Mouse (Mus musculus) MEL (cell line): ENCODE measurements around the gene Klhl25. TPM values are rescaled to one million over a fixed set of nuclear protein-coding genes. Genes with fewer than 3 reads are reported as not detected.
A peak's percentile ranks its signal among the peaks of the same experiment; 100 is the strongest.

Experiments used
- DNase-seq: peaks from one replicate; pipeline ENCODE4 v3.0.0; 2011; ENCODE audit warnings: low read depth, low spot score
- H3K27ac ChIP-seq: 2 replicates; pipeline ENCODE4 v1.5.1; 2012; ENCODE audit warnings: low read depth, mild to moderate bottlenecking, control low read depth, low read length, moderate library complexity; ENCODE audit not compliant: control insufficient read depth
- H3K27me3 ChIP-seq, 2 experiments: fragments of 150-350 bp in 1 of 2; sonication (generic) in 1 of 2; 2 replicates each; pipeline ENCODE4 v1.6.1; 2012; ENCODE audit warnings: low read length in 2 of 2, mild to moderate bottlenecking in 2 of 2, improper control_type of control experiment in 1 of 2, moderate library complexity in 1 of 2; ENCODE audit not compliant: insufficient read depth in 2 of 2, control insufficient read depth in 1 of 2
- H3K36me3 ChIP-seq, 2 experiments: 2 replicates each; pipeline ENCODE4 v1.6.1; 2012 to 2014; ENCODE audit warnings: low read length in 2 of 2, improper control_type of control experiment in 1 of 2, inconsistent platforms in 1 of 2, mild to moderate bottlenecking in 1 of 2; ENCODE audit not compliant: insufficient read depth in 2 of 2, control insufficient read depth in 1 of 2
- H3K4me1 ChIP-seq, 2 experiments: fragments of 150-350 bp in 1 of 2; sonication (generic) in 1 of 2; 2 replicates each; pipeline ENCODE4 v1.6.1; 2012; ENCODE audit warnings: low read length in 2 of 2, improper control_type of control experiment in 1 of 2, mild to moderate bottlenecking in 1 of 2; ENCODE audit not compliant: insufficient read depth in 2 of 2, control insufficient read depth in 1 of 2
- H3K4me3 ChIP-seq, 2 experiments: fragments of 150-350 bp in 1 of 2; sonication (generic) in 1 of 2; 2 replicates each; pipeline ENCODE4 v1.5.1; 2012; ENCODE audit warnings: low read depth in 2 of 2, low read length in 2 of 2, mild to moderate bottlenecking in 2 of 2, moderate library complexity in 2 of 2, control low read depth in 1 of 2, improper control_type of control experiment in 1 of 2; ENCODE audit not compliant: control insufficient read depth in 1 of 2, insufficient read depth in 1 of 2
- H3K79me2 ChIP-seq: 2 replicates; pipeline ENCODE4 v1.6.1; 2012; ENCODE audit warnings: mild to moderate bottlenecking, low read length, moderate library complexity; ENCODE audit not compliant: control insufficient read depth, poor library complexity, insufficient read depth
- H3K9ac ChIP-seq: 2 replicates; pipeline ENCODE4 v1.6.1; 2012; ENCODE audit warnings: low read depth, mild to moderate bottlenecking, control low read depth, low read length, moderate library complexity; ENCODE audit not compliant: control insufficient read depth, poor library complexity, severe bottlenecking
- H3K9me3 ChIP-seq: fragments of 150-350 bp; sonication (generic); replicated peaks from 2 replicates; pipeline ENCODE4 v1.6.1; 2012; ENCODE audit warnings: mild to moderate bottlenecking, low read length, improper control_type of control experiment, moderate library complexity; ENCODE audit not compliant: insufficient read depth
- BHLHE40 ChIP-seq: IDR thresholded peaks from 2 replicates; pipeline ENCODE4 v1.6.1; 2012; ENCODE audit warnings: low read depth, mild to moderate bottlenecking, inconsistent platforms, low read length, improper control_type of control experiment, borderline replicate concordance
- CHD1 ChIP-seq: IDR thresholded peaks from 2 replicates; pipeline ENCODE4 v1.6.1; 2012; ENCODE audit warnings: low read depth, mild to moderate bottlenecking, inconsistent platforms, low read length, improper control_type of control experiment
- CTCF ChIP-seq, 3 experiments: IDR thresholded peaks in 2 of 3; conservative IDR thresholded peaks in 1 of 3; 2 replicates each; pipeline ENCODE4 v1.5.1; 2011 to 2012; ENCODE audit warnings: low read length in 3 of 3, low read depth in 2 of 3, mild to moderate bottlenecking in 2 of 3, improper control_type of control experiment in 1 of 3, inconsistent platforms in 1 of 3, mixed read lengths in 1 of 3, moderate library complexity in 1 of 3; ENCODE audit not compliant: control insufficient read depth in 1 of 3, insufficient read depth in 1 of 3, poor library complexity in 1 of 3, severe bottlenecking in 1 of 3
- ELF1 ChIP-seq: IDR thresholded peaks from 2 replicates; pipeline ENCODE4 v1.6.1; 2014; ENCODE audit warnings: low read depth, mild to moderate bottlenecking, inconsistent platforms, low read length, improper control_type of control experiment, moderate library complexity
- EP300 ChIP-seq, 2 experiments: IDR thresholded peaks; 2 replicates each; pipeline ENCODE4 v1.6.1; 2011; ENCODE audit warnings: improper control_type of control experiment in 2 of 2, low read length in 2 of 2, low read depth in 1 of 2, mild to moderate bottlenecking in 1 of 2
- ETS1 ChIP-seq: IDR thresholded peaks from 2 replicates; pipeline ENCODE4 v1.6.1; 2012; ENCODE audit warnings: low read depth, mild to moderate bottlenecking, inconsistent platforms, low read length, improper control_type of control experiment, moderate library complexity
- HCFC1 ChIP-seq: IDR thresholded peaks from 2 replicates; pipeline ENCODE4 v1.6.1; 2012; ENCODE audit warnings: low read depth, mild to moderate bottlenecking, inconsistent platforms, low read length, improper control_type of control experiment, moderate library complexity
- JUND ChIP-seq: IDR thresholded peaks from 2 replicates; pipeline ENCODE4 v1.6.1; 2011; ENCODE audit warnings: low read depth, mild to moderate bottlenecking, improper control_type of control experiment, low read length
- KAT2A ChIP-seq: conservative IDR thresholded peaks from 2 replicates; pipeline ENCODE4 v1.6.1; 2012; ENCODE audit warnings: low read depth, low read length, improper control_type of control experiment, inconsistent platforms
- MAFK ChIP-seq: IDR thresholded peaks from 2 replicates; pipeline ENCODE4 v1.6.1; 2011; ENCODE audit warnings: low read depth, mild to moderate bottlenecking, low read length, improper control_type of control experiment, borderline replicate concordance
- MAZ ChIP-seq: IDR thresholded peaks from 2 replicates; pipeline ENCODE4 v1.6.1; 2012; ENCODE audit warnings: low read depth, mild to moderate bottlenecking, inconsistent platforms, low read length, improper control_type of control experiment
- MXI1 ChIP-seq: IDR thresholded peaks from 2 replicates; pipeline ENCODE4 v1.6.1; 2011; ENCODE audit warnings: mild to moderate bottlenecking, low read depth, low read length, improper control_type of control experiment
- MYB ChIP-seq: IDR thresholded peaks from 2 replicates; pipeline ENCODE4 v1.6.1; 2011; ENCODE audit warnings: mild to moderate bottlenecking, low read depth, low read length, improper control_type of control experiment
- POLR2AphosphoS2 ChIP-seq: IDR thresholded peaks from 2 replicates; pipeline ENCODE4 v1.6.1; 2011; ENCODE audit warnings: low read length, improper control_type of control experiment
- POLR2AphosphoS5 ChIP-seq: IDR thresholded peaks from 2 replicates; pipeline ENCODE4 v1.6.1; 2012; ENCODE audit warnings: low read depth, borderline replicate concordance, mild to moderate bottlenecking, inconsistent platforms, low read length, moderate library complexity, mixed read lengths
- RAD21 ChIP-seq: IDR thresholded peaks from 2 replicates; pipeline ENCODE4 v1.6.1; 2011; ENCODE audit warnings: mild to moderate bottlenecking, low read depth, low read length, improper control_type of control experiment
- RCOR1 ChIP-seq: IDR thresholded peaks from 2 replicates; pipeline ENCODE4 v1.6.1; 2012; ENCODE audit warnings: low read depth, mild to moderate bottlenecking, inconsistent platforms, low read length, improper control_type of control experiment
- SMC3 ChIP-seq: IDR thresholded peaks from 2 replicates; pipeline ENCODE4 v1.6.1; 2011; ENCODE audit warnings: low read depth, low read length, improper control_type of control experiment
- TAL1 ChIP-seq: IDR thresholded peaks from 2 replicates; pipeline ENCODE4 v1.6.1; 2012; ENCODE audit warnings: mild to moderate bottlenecking, inconsistent platforms, low read length, moderate library complexity, mixed read lengths
- TBP ChIP-seq: IDR thresholded peaks from 2 replicates; pipeline ENCODE4 v1.8.0; 2011; ENCODE audit warnings: low read depth, low read length, improper control_type of control experiment
- TCF12 ChIP-seq: IDR thresholded peaks from 2 replicates; pipeline ENCODE4 v1.6.1; 2014; ENCODE audit warnings: low read depth, mild to moderate bottlenecking, inconsistent platforms, low read length, improper control_type of control experiment, moderate library complexity
- UBTF ChIP-seq: IDR thresholded peaks from 2 replicates; pipeline ENCODE4 v1.6.1; 2012; ENCODE audit warnings: low read depth, mild to moderate bottlenecking, inconsistent platforms, low read length, improper control_type of control experiment, moderate library complexity, borderline replicate concordance; ENCODE audit not compliant: insufficient read depth
- USF1 ChIP-seq: IDR thresholded peaks from 2 replicates; pipeline ENCODE4 v1.6.1; 2014; ENCODE audit warnings: low read depth, mild to moderate bottlenecking, inconsistent platforms, low read length, improper control_type of control experiment, moderate library complexity
- ZC3H11A ChIP-seq: IDR thresholded peaks from 2 replicates; pipeline ENCODE4 v1.6.1; 2012; ENCODE audit warnings: low read depth, mild to moderate bottlenecking, inconsistent platforms, low read length, improper control_type of control experiment
- ZMIZ1 ChIP-seq: IDR thresholded peaks from 2 replicates; pipeline ENCODE4 v1.6.1; 2012; ENCODE audit warnings: low read depth, mild to moderate bottlenecking, inconsistent platforms, low read length, improper control_type of control experiment, moderate library complexity
- ZNF384 ChIP-seq: IDR thresholded peaks from 2 replicates; pipeline ENCODE4 v1.6.1; 2012; ENCODE audit warnings: low read depth, mild to moderate bottlenecking, inconsistent platforms, low read length, improper control_type of control experiment
- polyA plus RNA-seq, 2 experiments: library from polyadenylated mRNA; stranded (reverse) in 1 of 2; unstranded in 1 of 2; fragments of >175 nt in 1 of 2; fragments of >200 nt in 1 of 2; gene quantifications; 2 replicates each; pipeline versions ENCODE4 v1.2.1 to v1.2.4; 2012; ENCODE audit warnings: low replicate concordance in 2 of 2, low read depth in 1 of 2; ENCODE audit not compliant: insufficient read length in 2 of 2, insufficient read depth in 1 of 2, missing spikeins in 1 of 2
- total RNA-seq: library from RNA; depleted of rRNA; stranded (reverse); fragments of 300-350 nt; gene quantifications from 2 replicates; pipeline ENCODE4 v1.2.3, GENCODE M21; 2012

Klhl25 gene
- total and polyA plus RNA-seq, 3 experiments, result 7.4 to 11.4 TPM; not detected in 1

DNA sequence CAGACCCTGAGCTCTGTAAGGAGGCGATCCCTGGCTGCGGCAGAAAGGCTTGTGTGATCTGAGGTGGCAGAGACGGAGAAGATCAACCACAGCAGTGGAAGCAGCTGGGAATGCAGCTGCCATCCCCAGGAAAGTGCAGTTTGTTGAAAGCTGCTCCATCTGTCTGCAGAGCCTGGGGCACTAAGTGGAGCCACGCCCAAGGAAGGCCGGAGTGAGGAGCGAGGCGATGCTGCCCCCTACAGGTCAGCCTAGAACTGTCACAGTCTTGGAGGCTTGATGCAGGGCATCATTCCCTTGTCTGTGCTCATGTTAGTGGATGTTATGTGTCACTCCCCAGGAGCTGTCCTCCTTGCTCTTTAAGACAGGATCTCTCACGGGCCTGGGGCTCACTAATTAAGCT is 32.5 kb downstream of the Klhl25 start:
- peak; percentile 68 for DNase-seq
- Histone ChIP-seq H3K4me1 (no peaks in the 10 kb centered on the region), H3K4me3 (no peak overlapping the region), H3K27ac (no peak overlapping the region), H3K79me2 (no peaks in the 10 kb centered on the region), H3K27me3 (no peaks in the 10 kb centered on the region; a peak in 1 of 4 replicates), H3K9me3 (no peaks in the 10 kb centered on the region), H3K9ac (no peak overlapping the region), H3K36me3 (no peaks in the 10 kb centered on the region)
- TF ChIP-seq ZMIZ1 (no peak), RCOR1 (no peak), MAFK (no peak), CTCF (IDR thresholded peaks at IDR 0.05 in 2 of 3, conservative IDR thresholded peaks at IDR 0.05 in 1 of 3; ENCODE audit: control insufficient read depth in 1 of 3, insufficient read depth in 1 of 3, low read depth in 2 of 3, low read length in 3 of 3, poor library complexity in 1 of 3, severe bottlenecking in 1 of 3) (peak; percentile 68 to 79 (median 71)), CHD1 (no peak), ZC3H11A (peak; percentile 66), ZNF384 (no peak), HCFC1 (no peak), SMC3 (peak; percentile 72), BHLHE40 (no peak), RAD21 (peak; percentile 76)

DNA sequence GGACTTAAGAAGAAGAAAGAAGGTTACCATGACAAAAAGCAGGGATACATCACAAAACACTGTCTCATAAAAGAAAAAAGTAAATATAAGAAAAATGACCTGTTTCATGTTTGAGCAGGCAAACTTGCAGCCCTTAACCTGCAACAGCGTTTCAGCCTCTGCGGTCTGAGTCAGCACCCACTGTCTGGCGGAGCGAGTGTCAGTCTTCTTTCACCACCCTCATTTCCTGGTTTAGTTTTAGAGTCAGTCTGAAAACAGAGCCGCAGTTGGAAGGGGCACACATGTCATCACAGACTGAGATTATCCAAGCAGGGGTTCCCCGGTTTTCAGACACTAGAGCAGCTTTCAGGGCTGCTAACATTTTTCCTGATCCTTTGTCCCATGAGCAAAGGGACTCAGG is 33.3 kb downstream of the Klhl25 start:
- H3K4me3 ChIP-seq, result no peak overlapping the region
- DNase-seq, result no peak

DNA sequence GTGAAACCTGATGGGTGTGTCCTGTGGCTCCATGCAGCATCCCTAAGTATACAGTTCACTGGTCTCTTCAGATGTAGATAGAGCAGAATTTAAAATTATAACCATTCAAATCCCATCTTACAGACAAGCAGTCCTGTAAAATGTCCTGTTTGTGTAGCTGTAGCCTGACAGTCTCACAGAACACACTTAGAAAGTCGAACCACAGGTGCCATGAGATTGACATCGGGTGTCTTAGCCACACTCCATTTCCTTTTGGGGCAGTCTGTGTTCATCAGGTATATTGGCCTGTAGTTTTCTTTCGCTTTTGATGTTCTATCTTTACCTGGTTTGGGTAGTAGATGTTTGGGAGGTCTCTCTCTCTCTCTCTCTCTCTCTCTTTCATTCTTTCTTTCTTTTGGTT is 33.7 kb downstream of the Klhl25 start:
- Histone ChIP-seq H3K79me2 (no peaks in the 10 kb centered on the region), H3K36me3 (no peaks in the 10 kb centered on the region), H3K9ac (no peak overlapping the region), H3K4me1 (no peaks in the 10 kb centered on the region), H3K9me3 (no peaks in the 10 kb centered on the region), H3K27me3 (no peaks in the 10 kb centered on the region; a peak in 1 of 4 replicates), H3K27ac (no peak overlapping the region), H3K4me3 (no peak overlapping the region)
- DNase-seq, result no peak
- TF ChIP-seq MXI1 (no peak), TAL1 (no peak), JUND (no peak), MAZ (no peak), TCF12 (no peak), UBTF (no peak), ZNF384 (no peak), TBP (no peak), CTCF (IDR thresholded peaks at IDR 0.05 in 2 of 3, conservative IDR thresholded peaks at IDR 0.05 in 1 of 3; ENCODE audit: control insufficient read depth in 1 of 3, insufficient read depth in 1 of 3, low read depth in 2 of 3, low read length in 3 of 3, poor library complexity in 1 of 3, severe bottlenecking in 1 of 3) (no peak), KAT2A (no peak), EP300 (IDR thresholded peaks at IDR 0.05; ENCODE audit: low read depth in 1 of 2, low read length in 2 of 2) (no peak), ZMIZ1 (no peak), MYB (no peak), ETS1 (no peak), POLR2AphosphoS2 (no peak), ELF1 (no peak), USF1 (no peak)

More for the DNA sequence above, 33.3 kb downstream of the Klhl25 start:
- Histone ChIP-seq H3K4me1 (no peaks in the 10 kb centered on the region), H3K9ac (no peak overlapping the region), H3K27ac (no peak overlapping the region), H3K36me3 (no peaks in the 10 kb centered on the region), H3K79me2 (no peaks in the 10 kb centered on the region), H3K27me3 (no peaks in the 10 kb centered on the region; a peak in 1 of 4 replicates), H3K9me3 (no peaks in the 10 kb centered on the region)
- TF ChIP-seq CTCF (IDR thresholded peaks at IDR 0.05 in 2 of 3, conservative IDR thresholded peaks at IDR 0.05 in 1 of 3; ENCODE audit: control insufficient read depth in 1 of 3, insufficient read depth in 1 of 3, low read depth in 2 of 3, low read length in 3 of 3, poor library complexity in 1 of 3, severe bottlenecking in 1 of 3) (no peak), CHD1 (no peak), POLR2AphosphoS5 (no peak), ETS1 (no peak), ZC3H11A (no peak)
- TF ChIP-seq, all 39 proteins: peak for 0
